Mouse (Mus musculus): ENCODE results near the gene Pbx1. TPM values are rescaled to one million over a fixed set of nuclear protein-coding genes. Genes with fewer than 3 reads are reported as not detected.
A peak's percentile ranks its signal among the peaks of the same experiment; 100 is the strongest.

Gene Pbx1
- polyA plus RNA-seq, 1 experiment from 2014 or later, result 35.4 TPM

DNA sequence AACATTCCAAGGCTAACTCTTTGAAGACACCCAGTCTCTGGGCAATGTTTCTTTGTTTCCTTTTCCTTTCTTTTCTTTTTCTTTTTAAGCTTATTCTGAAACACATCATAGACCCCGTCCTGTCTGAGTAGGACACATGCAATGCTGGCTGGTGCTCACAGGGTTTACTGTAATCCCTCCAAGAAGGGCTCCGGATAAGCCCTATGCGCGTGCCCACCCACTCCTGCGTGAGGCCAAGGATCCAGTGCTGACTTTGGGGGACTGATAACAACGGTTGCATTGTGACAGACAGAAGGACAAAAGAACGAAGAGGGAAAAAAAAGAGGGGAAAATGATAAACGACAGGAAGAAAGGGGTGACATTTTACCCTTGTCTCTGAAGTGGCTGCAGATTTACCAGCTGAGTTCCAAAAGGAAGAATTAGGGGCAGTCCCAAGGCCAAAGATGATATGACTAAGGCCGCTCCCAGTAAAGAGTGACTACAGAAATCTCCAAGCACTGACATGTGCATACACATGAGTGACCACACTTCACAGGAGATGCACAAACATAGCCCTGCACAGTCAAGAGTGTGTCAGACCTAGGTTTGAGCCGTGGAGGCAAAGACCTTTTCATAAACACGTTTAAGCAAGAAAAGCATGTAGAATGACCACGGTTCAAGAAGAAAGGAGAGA is 108.5 kb downstream of the Pbx1 start:
- 80% methylated on average over 12 of the region's 12 CpGs for WGBS
- DNase-seq (ENCODE audit: low spot score), result no peak
- Histone ChIP-seq H3K27ac (peak overlapping the region; percentile 57; the same call in 1 of the 2 replicates), H3K27me3 (ENCODE audit: insufficient read depth, poor library complexity, severe bottlenecking) (no peaks in the 10 kb centered on the region), H3K4me3 (no peak overlapping the region), H3K9me3 (no peaks in the 10 kb centered on the region), H3K36me3 (peaks cover 3% of the 10 kb centered on the region; the same call in 1 of the 2 replicates), H3K4me1 (replicated peaks) (peaks cover 62% of the 10 kb centered on the region)

DNA sequence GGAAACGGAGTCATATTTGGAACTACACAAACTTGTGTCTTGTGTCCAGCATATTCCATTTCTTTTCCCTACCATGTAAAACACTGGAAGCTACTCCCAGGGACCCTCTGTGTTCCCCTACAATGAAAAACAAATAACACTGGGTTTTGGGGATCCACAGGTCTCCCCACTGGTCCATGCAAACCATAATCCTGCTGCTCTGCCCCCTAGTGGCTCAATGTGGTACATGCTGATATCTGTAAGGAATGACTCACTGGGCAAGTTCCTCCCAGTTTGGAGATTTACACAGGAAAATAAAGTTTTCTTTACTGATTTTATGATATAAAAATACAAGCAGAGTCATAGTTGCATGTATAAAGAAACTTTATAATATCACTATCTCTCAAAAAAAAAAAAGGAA is 109.2 kb downstream of the Pbx1 start:
- DNase-seq (ENCODE audit: low spot score), result no peak
- no peaks in the 10 kb centered on the region for H3K27me3 ChIP-seq (ENCODE audit: insufficient read depth, poor library complexity, severe bottlenecking)
- H3K36me3 ChIP-seq, result peaks cover 3% of the 10 kb centered on the region; the same call in 1 of the 2 replicates
- H3K4me1 ChIP-seq (replicated peaks), result peaks cover 58% of the 10 kb centered on the region
- H3K4me3 ChIP-seq, result no peak overlapping the region
- H3K9me3 ChIP-seq, result no peaks in the 10 kb centered on the region
- H3K27ac ChIP-seq, result no peak overlapping the region
- WGBS, result 98% methylated on average over 1 of the region's 1 CpGs

DNA sequence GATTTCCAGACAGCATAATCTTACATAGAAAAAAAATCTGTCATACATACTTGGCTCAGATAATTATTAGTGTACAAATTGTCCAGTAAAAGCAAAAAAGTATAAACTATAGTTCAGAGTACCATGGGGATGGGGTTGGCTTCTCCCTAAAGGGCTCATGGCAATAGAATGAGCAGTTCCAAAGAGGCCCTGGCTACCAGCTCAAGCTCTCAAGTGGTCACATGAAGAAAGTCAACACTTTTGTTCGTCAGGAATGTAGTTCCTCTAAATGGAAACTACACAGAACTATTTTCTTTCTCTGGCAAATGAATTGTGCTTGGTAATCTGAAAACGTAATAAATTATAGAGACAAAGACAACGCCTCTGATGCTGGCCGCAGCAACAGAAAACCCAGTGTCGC is 112.4 kb downstream of the Pbx1 start:
- Histone ChIP-seq H3K36me3 (peaks cover 8% of the 10 kb centered on the region; the same call in 1 of the 2 replicates), H3K27me3 (ENCODE audit: insufficient read depth, poor library complexity, severe bottlenecking) (no peaks in the 10 kb centered on the region), H3K27ac (no peak overlapping the region), H3K4me3 (no peak overlapping the region), H3K4me1 (replicated peaks) (peaks cover 29% of the 10 kb centered on the region), H3K9me3 (no peaks in the 10 kb centered on the region)
- DNase-seq (ENCODE audit: low spot score), result no peak
- 89% methylated on average over 5 of the region's 5 CpGs for WGBS

DNA sequence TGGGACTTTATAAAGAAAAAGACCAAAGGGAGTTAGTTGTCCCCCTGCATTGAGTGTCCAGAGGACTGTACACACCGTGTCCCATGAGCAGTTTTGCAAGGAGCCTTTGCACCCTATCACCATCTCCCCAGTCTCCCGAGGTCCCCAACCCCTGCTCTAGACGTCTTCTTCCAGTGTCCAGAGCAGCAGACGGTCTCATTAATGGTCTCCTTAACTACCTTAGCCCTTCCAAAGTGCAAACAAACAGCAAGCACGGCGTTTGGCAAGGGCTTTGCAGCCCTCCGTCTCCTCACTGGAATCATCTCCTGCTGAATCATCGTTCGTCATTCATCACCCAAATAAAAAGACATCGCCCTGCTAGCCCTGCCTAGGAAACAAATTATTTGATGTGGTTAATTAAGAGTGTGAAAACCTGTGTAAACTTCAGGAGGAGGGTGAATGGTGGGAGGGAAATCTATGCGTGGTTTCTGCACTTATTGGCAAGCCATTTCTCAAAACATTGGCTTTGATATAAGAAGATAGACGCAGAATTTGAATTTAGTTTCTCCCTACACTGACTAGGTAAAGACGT is 113.1 kb downstream of the Pbx1 start:
- H3K27ac ChIP-seq, result no peak overlapping the region
- peaks cover 22% of the 10 kb centered on the region for H3K4me1 ChIP-seq (replicated peaks)
- no peaks in the 10 kb centered on the region for H3K9me3 ChIP-seq
- no peak overlapping the region for H3K4me3 ChIP-seq
- DNase-seq (ENCODE audit: low spot score), result no peak
- WGBS, result 78% methylated on average over 13 of the region's 13 CpGs
- peaks cover 8% of the 10 kb centered on the region; the same call in 1 of the 2 replicates for H3K36me3 ChIP-seq
- H3K27me3 ChIP-seq (ENCODE audit: insufficient read depth, poor library complexity, severe bottlenecking), result no peaks in the 10 kb centered on the region

DNA sequence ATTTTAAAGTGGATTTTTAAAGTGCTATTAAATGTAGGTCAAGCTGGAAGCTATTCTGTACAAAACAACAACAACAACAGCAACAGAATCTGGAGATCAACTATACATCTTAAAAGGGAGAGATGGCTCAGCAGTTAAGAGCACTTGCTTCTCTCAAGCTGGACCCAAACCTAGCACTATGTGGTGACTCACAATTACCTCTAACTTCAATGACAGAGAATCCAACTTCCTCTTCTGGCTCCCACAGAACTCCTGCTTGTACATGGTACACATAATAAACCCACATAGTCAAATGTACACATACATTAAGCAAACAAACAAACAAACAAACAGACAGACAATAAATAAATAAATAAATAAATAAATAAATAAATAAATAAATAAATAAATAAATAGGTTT is 118.3 kb downstream of the Pbx1 start:
- Histone ChIP-seq H3K27me3 (ENCODE audit: insufficient read depth, poor library complexity, severe bottlenecking) (no peaks in the 10 kb centered on the region), H3K27ac (no peak overlapping the region), H3K36me3 (0 out of 2 replicates have a peak, but pooled peaks cover 4% of the 10 kb centered on the region), H3K4me3 (no peak overlapping the region), H3K4me1 (replicated peaks) (peaks cover 27% of the 10 kb centered on the region), H3K9me3 (no peaks in the 10 kb centered on the region)
- no peak for DNase-seq (ENCODE audit: low spot score)

DNA sequence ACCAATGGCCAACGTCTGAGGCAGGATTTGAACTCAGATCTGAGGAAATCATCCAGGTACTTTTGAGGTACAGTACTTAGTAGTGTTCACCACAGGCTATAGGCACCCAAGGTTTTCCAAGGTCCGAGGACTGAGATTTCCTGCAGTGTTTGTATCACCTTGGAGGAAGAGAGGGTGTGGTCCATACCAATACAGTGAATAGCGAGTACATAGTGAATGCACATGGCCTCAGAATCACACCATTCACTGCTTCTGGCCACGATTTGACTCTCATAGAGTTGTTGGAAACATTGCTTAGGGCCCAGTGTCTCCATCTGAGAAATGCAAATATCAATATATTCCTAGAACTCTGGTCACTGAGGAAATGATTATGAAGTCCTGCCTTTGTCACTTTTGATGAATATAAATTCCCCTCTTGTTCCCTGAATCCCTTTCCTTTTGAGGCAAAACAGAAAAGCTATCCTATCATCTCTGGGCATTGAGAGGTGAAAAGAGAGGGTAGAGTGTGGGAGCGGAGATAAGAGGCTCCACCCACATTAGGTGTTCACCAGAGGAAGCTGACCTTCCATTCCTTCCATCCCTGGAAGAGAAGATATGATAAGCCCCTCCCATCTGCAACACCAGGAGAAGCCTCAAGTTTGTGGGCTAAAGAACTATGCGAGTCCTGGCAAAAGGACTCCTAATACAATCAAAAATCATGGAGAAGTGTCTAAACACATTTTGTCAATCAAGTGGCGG is 119.2 kb downstream of the Pbx1 start:
- 90% methylated on average over 7 of the region's 7 CpGs for WGBS
- H3K9me3 ChIP-seq, result no peaks in the 10 kb centered on the region
- no peak overlapping the region for H3K4me3 ChIP-seq
- no peak for DNase-seq (ENCODE audit: low spot score)
- H3K4me1 ChIP-seq (replicated peaks), result peaks cover 31% of the 10 kb centered on the region
- 0 out of 2 replicates have a peak, but pooled peaks cover 4% of the 10 kb centered on the region for H3K36me3 ChIP-seq
- H3K27ac ChIP-seq, result no peak overlapping the region
- no peaks in the 10 kb centered on the region for H3K27me3 ChIP-seq (ENCODE audit: insufficient read depth, poor library complexity, severe bottlenecking)

DNA sequence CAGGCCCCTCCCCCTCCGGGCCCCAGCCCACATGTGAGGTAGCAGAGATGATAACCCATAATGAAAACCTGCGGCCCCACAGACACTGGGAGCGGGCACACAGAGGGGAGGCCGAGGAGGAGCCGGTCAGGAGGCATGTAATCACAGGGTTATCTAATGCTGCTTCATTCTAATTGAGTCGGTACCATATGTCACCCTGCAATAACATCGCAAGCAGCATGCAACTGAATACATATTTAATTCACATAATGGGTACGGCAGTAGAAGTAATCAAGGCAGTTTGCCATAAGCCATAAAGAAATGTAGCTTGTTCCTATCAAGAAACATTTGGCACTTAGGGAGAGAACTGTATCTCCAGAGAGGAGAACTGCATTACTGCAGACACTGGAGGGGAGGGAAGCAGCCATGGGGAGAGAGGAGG is 123.0 kb downstream of the Pbx1 start:
- WGBS, result 77% methylated on average over 8 of the region's 8 CpGs
- peaks cover 40% of the 10 kb centered on the region for H3K4me1 ChIP-seq (replicated peaks)
- no peaks in the 10 kb centered on the region for H3K27me3 ChIP-seq (ENCODE audit: insufficient read depth, poor library complexity, severe bottlenecking)
- peak overlapping the region; percentile 78 for H3K27ac ChIP-seq
- H3K4me3 ChIP-seq, result no peak overlapping the region
- DNase-seq (ENCODE audit: low spot score), result no peak
- H3K9me3 ChIP-seq, result no peaks in the 10 kb centered on the region
- no peaks in the 10 kb centered on the region for H3K36me3 ChIP-seq

DNA sequence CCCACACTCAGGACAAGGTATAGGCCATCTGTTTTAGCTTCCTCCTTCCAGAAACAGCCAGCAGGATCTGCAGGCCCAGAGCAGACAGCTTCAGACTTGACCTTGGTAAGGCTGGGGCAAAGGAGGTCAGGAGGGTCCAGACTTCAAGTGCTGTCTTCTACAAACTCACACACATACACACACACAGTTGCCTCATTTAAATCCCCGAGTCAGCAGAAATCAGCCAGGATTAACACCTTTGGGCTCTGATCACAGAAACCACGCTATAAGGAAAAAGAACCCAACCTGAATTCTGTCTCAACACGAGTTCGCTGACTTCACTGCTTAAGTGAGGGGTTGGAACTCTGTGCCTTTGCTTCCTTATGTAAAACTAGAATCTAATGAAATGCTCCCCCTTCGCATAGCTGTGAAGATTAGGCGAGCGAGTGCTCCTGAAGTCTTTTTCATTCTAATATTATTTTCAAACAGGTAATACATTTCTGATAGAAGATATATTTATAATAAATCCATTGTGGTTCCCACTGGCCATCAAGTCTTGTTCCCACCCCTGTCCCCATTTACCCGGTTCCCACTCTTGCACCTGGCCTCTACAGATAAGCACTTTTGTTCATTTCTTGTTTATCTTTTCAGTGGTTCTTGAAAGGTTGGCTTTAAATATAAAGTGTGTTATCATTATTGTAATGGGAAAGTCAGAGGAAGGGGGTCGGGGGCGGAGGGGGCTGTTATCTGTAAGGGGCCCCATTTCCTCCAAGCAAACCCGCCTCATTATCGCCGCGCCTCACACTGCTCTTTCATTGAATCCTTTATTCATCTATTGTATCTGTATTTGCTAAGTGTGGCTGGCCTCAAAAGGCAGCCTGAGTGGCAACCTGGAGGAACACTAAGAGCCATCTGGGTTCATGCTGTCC is 124.5 kb downstream of the Pbx1 start:
- no peaks in the 10 kb centered on the region for H3K27me3 ChIP-seq (ENCODE audit: insufficient read depth, poor library complexity, severe bottlenecking)
- H3K4me3 ChIP-seq, result no peak overlapping the region
- H3K27ac ChIP-seq, result peak overlapping the region; percentile 78
- WGBS, result 76% methylated on average over 14 of the region's 14 CpGs
- peaks cover 40% of the 10 kb centered on the region for H3K4me1 ChIP-seq (replicated peaks)
- DNase-seq (ENCODE audit: low spot score), result no peak
- H3K9me3 ChIP-seq, result no peaks in the 10 kb centered on the region
- no peaks in the 10 kb centered on the region for H3K36me3 ChIP-seq

DNA sequence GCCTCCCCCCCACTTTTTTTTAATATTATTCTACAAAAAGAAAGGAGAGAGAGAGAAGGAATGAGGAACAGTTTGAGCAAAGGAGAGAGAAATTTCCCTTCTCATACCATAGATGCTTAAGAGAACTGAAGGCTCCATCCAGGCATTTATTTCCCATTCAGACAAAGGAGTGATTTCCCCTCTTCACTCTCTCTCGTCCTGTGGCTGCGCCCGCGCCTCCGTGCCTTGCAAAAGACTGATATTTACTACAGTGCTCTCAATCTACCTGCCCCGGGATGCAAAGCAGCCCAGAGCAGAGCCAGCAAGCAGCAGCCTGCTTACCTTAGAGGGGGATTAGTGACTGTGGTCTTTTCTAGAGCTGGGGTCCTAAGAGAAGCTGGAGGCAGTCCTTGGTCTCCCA is 131.6 kb downstream of the Pbx1 start:
- Histone ChIP-seq H3K27me3 (ENCODE audit: insufficient read depth, poor library complexity, severe bottlenecking) (no peaks in the 10 kb centered on the region), H3K27ac (peak overlapping the region; percentile 66; the same call in 1 of the 2 replicates), H3K4me3 (no peak overlapping the region), H3K4me1 (replicated peaks) (peaks cover 10% of the 10 kb centered on the region), H3K36me3 (peaks cover 16% of the 10 kb centered on the region), H3K9me3 (no peaks in the 10 kb centered on the region)
- DNase-seq (ENCODE audit: low spot score), result no peak
- 80% methylated on average over 6 of the region's 6 CpGs for WGBS

DNA sequence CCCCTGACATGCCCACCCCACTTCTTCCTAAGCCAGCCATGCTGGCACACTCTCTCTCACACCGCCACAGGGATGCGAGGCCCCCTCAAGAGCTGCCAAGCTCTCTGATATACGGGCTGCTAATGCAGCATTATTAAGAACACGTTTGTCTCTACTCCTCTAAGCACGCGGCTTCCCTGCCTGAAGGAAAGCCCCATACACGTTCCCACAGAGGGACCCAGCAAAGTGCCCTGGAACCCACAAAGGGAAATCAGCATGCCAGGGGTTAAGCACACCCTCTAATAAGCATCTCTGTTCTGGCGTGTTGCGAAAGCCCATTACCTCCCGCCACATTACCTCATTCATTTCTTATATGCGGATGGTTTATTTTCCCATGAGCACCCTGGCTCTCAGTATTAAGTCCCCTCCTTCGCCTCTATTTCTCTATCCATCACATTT is 132.1 kb downstream of the Pbx1 start:
- WGBS, result 85% methylated on average over 12 of the region's 12 CpGs
- Histone ChIP-seq H3K4me1 (replicated peaks) (peaks cover 10% of the 10 kb centered on the region), H3K27ac (no peak overlapping the region), H3K36me3 (peaks cover 16% of the 10 kb centered on the region), H3K9me3 (no peaks in the 10 kb centered on the region), H3K4me3 (no peak overlapping the region), H3K27me3 (ENCODE audit: insufficient read depth, poor library complexity, severe bottlenecking) (no peaks in the 10 kb centered on the region)
- no peak for DNase-seq (ENCODE audit: low spot score)

DNA sequence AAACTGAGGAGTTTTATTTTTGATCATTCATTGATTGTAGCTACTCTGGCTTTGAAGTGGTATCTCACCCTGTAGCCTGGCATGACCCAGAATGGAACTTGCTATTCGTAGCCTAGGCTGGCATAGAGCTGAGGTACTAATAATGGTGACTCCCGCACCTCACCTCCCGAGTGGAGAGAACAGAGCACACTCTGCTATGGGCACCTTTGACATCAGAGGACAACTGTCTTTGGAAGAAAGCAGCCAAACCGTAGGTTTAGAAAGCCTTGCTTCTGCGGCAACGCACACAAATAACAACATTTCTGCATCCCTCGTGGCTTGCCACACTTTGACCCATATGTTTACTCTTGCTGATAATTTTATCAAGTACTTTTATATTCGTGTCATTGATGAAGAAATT is 132.9 kb downstream of the Pbx1 start:
- H3K36me3 ChIP-seq, result peaks cover 16% of the 10 kb centered on the region
- 93% methylated on average over 8 of the region's 8 CpGs for WGBS
- H3K27me3 ChIP-seq (ENCODE audit: insufficient read depth, poor library complexity, severe bottlenecking), result no peaks in the 10 kb centered on the region
- H3K4me1 ChIP-seq (replicated peaks), result peaks cover 10% of the 10 kb centered on the region
- no peak overlapping the region for H3K27ac ChIP-seq
- H3K4me3 ChIP-seq, result no peak overlapping the region
- DNase-seq (ENCODE audit: low spot score), result no peak
- H3K9me3 ChIP-seq, result no peaks in the 10 kb centered on the region

DNA sequence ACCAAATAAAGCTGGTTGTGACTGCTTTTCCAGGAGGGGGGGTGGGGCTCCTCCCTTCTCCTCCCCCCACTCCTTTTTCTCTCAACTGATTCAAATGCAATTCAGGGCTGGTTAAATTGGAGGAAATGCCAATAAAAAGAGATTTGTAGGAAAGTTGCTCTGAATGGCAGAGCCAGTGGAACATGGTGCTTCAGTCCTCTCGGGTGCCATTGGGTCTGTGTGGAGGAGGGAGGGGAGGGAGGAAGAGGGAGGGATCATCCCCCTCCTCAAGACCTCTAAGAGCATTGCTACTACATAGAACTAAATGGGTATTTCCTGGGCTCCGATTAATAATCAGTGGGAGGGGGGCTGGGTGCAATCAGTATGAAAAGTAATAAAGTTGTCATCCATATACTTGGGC is 135.8 kb downstream of the Pbx1 start:
- no peak for DNase-seq (ENCODE audit: low spot score)
- H3K36me3 ChIP-seq, result peaks cover 16% of the 10 kb centered on the region
- no peak overlapping the region for H3K27ac ChIP-seq
- no peaks in the 10 kb centered on the region for H3K27me3 ChIP-seq (ENCODE audit: insufficient read depth, poor library complexity, severe bottlenecking)
- WGBS, result 85% methylated on average over 2 of the region's 2 CpGs
- H3K4me1 ChIP-seq (replicated peaks), result peaks cover 22% of the 10 kb centered on the region
- H3K9me3 ChIP-seq, result no peaks in the 10 kb centered on the region
- H3K4me3 ChIP-seq, result no peak overlapping the region
